26 mouse cellular contexts compared by ENCODE assay signal in genomic region chr10:123089425-123089930, GRCm38 (mm10). TPM values are rescaled to one million over a fixed set of nuclear protein-coding genes. Genes with fewer than 3 reads are reported as not detected.
DNase-seq lines count a peak whose midpoint lies in the region; ATAC-seq and TF ChIP-seq lines count a peak whose summit lies in the region.
"Had no signal": no experiment of that assay in that cellular context is flagged by ENCODE, and none has a peak within 500 bp of the region (broad histone marks: within the 10 kb centered on the region; RNA-seq: fewer than 3 reads in every experiment).

No protein-coding gene starts in this region.

- no peak overlapping the region for H3K9ac ChIP-seq in liver, embryonic 11.5 days (ENCODE audit: low read depth, low read length)
- H3K9ac ChIP-seq in liver, postnatal 0 days (replicated peaks), result no peak overlapping the region
- H3K9ac ChIP-seq in intestine, postnatal 0 days (ENCODE audit: low read depth, low read length), result no peak overlapping the region
- H3K9ac ChIP-seq: embryonic facial prominence, embryonic 12.5 days; forebrain, embryonic 15.5 days; hindbrain, embryonic 14.5 days; kidney, embryonic 15.5 days; limb, embryonic 15.5 days; liver, embryonic 14.5 days; lung, embryonic 14.5 days; midbrain, embryonic 15.5 days had no signal

- no peak for TF ChIP-seq EP300 in liver, postnatal 0 days (IDR thresholded peaks at IDR 0.05; ENCODE audit: low read depth)

- no peaks in the 10 kb centered on the region for H3K27me3 ChIP-seq in liver, embryonic 11.5 days (replicated peaks; ENCODE audit: control insufficient read depth, insufficient read depth, low read length)
- H3K27me3 ChIP-seq in liver, postnatal 0 days (ENCODE audit: insufficient read depth, low read length), result no peaks in the 10 kb centered on the region
- no peaks in the 10 kb centered on the region for H3K27me3 ChIP-seq in intestine, postnatal 0 days (replicated peaks; ENCODE audit: control insufficient read depth, insufficient read depth, low read length)
- H3K27me3 ChIP-seq: embryonic facial prominence, embryonic 12.5 days; forebrain, embryonic 15.5 days; kidney, embryonic 15.5 days; limb, embryonic 15.5 days; midbrain, embryonic 15.5 days had no signal

- H3K36me3 ChIP-seq in liver, embryonic 11.5 days (ENCODE audit: control insufficient read depth, insufficient read depth, low read length), result no peaks in the 10 kb centered on the region
- no peaks in the 10 kb centered on the region for H3K36me3 ChIP-seq in liver, postnatal 0 days (replicated peaks; ENCODE audit: insufficient read depth, low read length)
- H3K36me3 ChIP-seq in intestine, postnatal 0 days (ENCODE audit: control insufficient read depth, insufficient read depth), result no peaks in the 10 kb centered on the region
- H3K36me3 ChIP-seq: embryonic facial prominence, embryonic 12.5 days; forebrain, embryonic 10.5 days; forebrain, embryonic 15.5 days; kidney, embryonic 15.5 days; limb, embryonic 10.5 days; limb, embryonic 15.5 days; midbrain, embryonic 15.5 days had no signal

- 79% methylated on average over 12 of the region's 12 CpGs for WGBS in liver, embryonic 11.5 days
- WGBS in liver, postnatal 0 days (ENCODE audit: insufficient replicate concordance), result 84% methylated on average over 12 of the region's 12 CpGs
- 43% methylated on average over 12 of the region's 12 CpGs for WGBS in intestine, postnatal 0 days

- H3K27ac ChIP-seq in liver, embryonic 11.5 days (ENCODE audit: low read depth, low read length), result no peak overlapping the region
- no peak overlapping the region for H3K27ac ChIP-seq in liver, postnatal 0 days (ENCODE audit: low read depth)
- H3K27ac ChIP-seq in intestine, postnatal 0 days (ENCODE audit: low read depth, low read length), result no peak overlapping the region
- H3K27ac ChIP-seq: embryonic facial prominence, embryonic 12.5 days; forebrain, embryonic 10.5 days; forebrain, embryonic 15.5 days; hindbrain, embryonic 14.5 days; kidney, embryonic 15.5 days; limb, embryonic 10.5 days; limb, embryonic 15.5 days; liver, embryonic 14.5 days; midbrain, embryonic 15.5 days had no signal

- H3K4me3 ChIP-seq in liver, embryonic 11.5 days (ENCODE audit: low read depth, low read length), result no peak overlapping the region
- no peak overlapping the region for H3K4me3 ChIP-seq in liver, postnatal 0 days (ENCODE audit: low read depth, low read length)
- no peak overlapping the region for H3K4me3 ChIP-seq in intestine, postnatal 0 days (ENCODE audit: low read depth, low read length)
- H3K4me3 ChIP-seq: embryonic facial prominence, embryonic 12.5 days; forebrain, embryonic 10.5 days; forebrain, embryonic 15.5 days; kidney, embryonic 15.5 days; limb, embryonic 10.5 days; limb, embryonic 15.5 days; midbrain, embryonic 15.5 days had no signal

- no peaks in the 10 kb centered on the region for H3K4me1 ChIP-seq in liver, embryonic 11.5 days (replicated peaks; ENCODE audit: control insufficient read depth, insufficient read depth, low read length)
- H3K4me1 ChIP-seq in liver, postnatal 0 days (ENCODE audit: insufficient read depth), result no peaks in the 10 kb centered on the region
- peaks cover 4% of the 10 kb centered on the region; the same call in 1 of the 2 replicates for H3K4me1 ChIP-seq in intestine, postnatal 0 days (replicated peaks; ENCODE audit: control insufficient read depth, insufficient read depth, low read length)
- H3K4me1 ChIP-seq: embryonic facial prominence, embryonic 12.5 days; forebrain, embryonic 10.5 days; kidney, embryonic 15.5 days; midbrain, embryonic 15.5 days had no signal

- no peak for ATAC-seq in liver, embryonic 11.5 days (replicated peaks; ENCODE audit: low FRiP score)
- ATAC-seq in liver, postnatal 0 days, result no peak
- ATAC-seq in intestine, postnatal 0 days, result peak; percentile 99
- ATAC-seq in erythroid progenitor cell, adult 5-6 weeks (replicated peaks; ENCODE audit: low FRiP score, poor library complexity, severe bottlenecking), result no peak
- ATAC-seq: forebrain, embryonic 15.5 days; midbrain, embryonic 15.5 days had no signal

- TF ChIP-seq CTCF in liver, postnatal 0 days (IDR thresholded peaks at IDR 0.05; ENCODE audit: low read depth), result no peak
- TF ChIP-seq CTCF in intestine, postnatal 0 days (IDR thresholded peaks at IDR 0.05; ENCODE audit: low read depth), result no peak

- DNase-seq in heart, adult 11 months, result peak; percentile 33
- no peak for DNase-seq in heart, adult 18-20 months
- peak; percentile 20 for DNase-seq in liver, embryonic 11.5 days (ENCODE audit: low spot score)
- DNase-seq in liver, postnatal 0 days, result no peak
- peak; percentile 20 for DNase-seq in yolk sac, embryonic 10.5 days (ENCODE audit: low spot score)
- no peak for DNase-seq in right cerebral cortex, postnatal 36 days (ENCODE audit: low spot score in 2 of 2)
- DNase-seq: adrenal gland, adult 8-10 months; cerebellum, adult 11 months; cerebellum, adult 9-10 months; cerebellum, postnatal 36 days; gastrocnemius, postnatal 25 days; kidney, postnatal 25 days; lung, embryonic 14.5 days; lung, postnatal 14 days; right cerebral cortex, postnatal 25 days had no signal

- H3K4me2 ChIP-seq in liver, embryonic 11.5 days, result no peak overlapping the region
- no peak overlapping the region for H3K4me2 ChIP-seq in liver, postnatal 0 days (ENCODE audit: low read depth, low read length)
- peak overlapping the region; percentile 48 for H3K4me2 ChIP-seq in intestine, postnatal 0 days (replicated peaks; ENCODE audit: low read depth)
- H3K4me2 ChIP-seq: embryonic facial prominence, embryonic 12.5 days; forebrain, embryonic 15.5 days; hindbrain, embryonic 14.5 days; kidney, embryonic 15.5 days; limb, embryonic 15.5 days; lung, embryonic 14.5 days; midbrain, embryonic 15.5 days had no signal

- H3K9me3 ChIP-seq in liver, embryonic 11.5 days (ENCODE audit: control insufficient read depth, low read length), result no peaks in the 10 kb centered on the region
- H3K9me3 ChIP-seq in liver, postnatal 0 days (ENCODE audit: low read length), result no peaks in the 10 kb centered on the region
- no peaks in the 10 kb centered on the region for H3K9me3 ChIP-seq in intestine, postnatal 0 days (ENCODE audit: control insufficient read depth)
- H3K9me3 ChIP-seq: embryonic facial prominence, embryonic 12.5 days; forebrain, embryonic 10.5 days; forebrain, embryonic 15.5 days; kidney, embryonic 15.5 days; limb, embryonic 10.5 days; limb, embryonic 15.5 days; midbrain, embryonic 15.5 days had no signal

RNA-seq across cellular contexts. Expression of gene Mon2, which starts 13.2 kb away (rescaled TPM):
- total RNA-seq in heart, adult 18-20 months (2021), result 10 to 100 TPM; 36.4 to 41.7 TPM
- 17.9 and 19.3 TPM in 2 replicates for polyA plus RNA-seq in liver, embryonic 11.5 days (2014; fragmentation: Nextera tagmentation; extraction: Ambion mirVana)
- 12.0 and 12.3 TPM in 2 replicates for polyA plus RNA-seq in liver, postnatal 0 days (2015; fragmentation: Nextera tagmentation; extraction: Ambion mirVana)
- 16.4 and 22.1 TPM in 2 replicates for polyA plus RNA-seq in intestine, postnatal 0 days (2015; fragmentation: Nextera tagmentation; extraction: Ambion mirVana)
- total RNA-seq in erythroid progenitor cell, adult 5-6 weeks (2015; ENCODE audit: low replicate concordance), result 44.3 and 45.3 TPM in 2 replicates
- 22.2 and 31.8 TPM in 2 replicates for total RNA-seq in erythroid progenitor cell, adult 5-6 weeks (2017; ENCODE audit: low replicate concordance)

Comparison
In these comparisons a context has a peak if more than half of its experiments do, and no peak if none do; other contexts are left out.
1. DNase-seq: peak in heart, adult 11 months (single experiment), liver, embryonic 11.5 days (single experiment) and yolk sac, embryonic 10.5 days (single experiment); none in heart, adult 18-20 months (0 of 2), liver, postnatal 0 days (single experiment) and right cerebral cortex, postnatal 36 days (0 of 2).